Mouse (Mus musculus) heart, embryonic 11.5 days (tissue): Measurements from ENCODE around the gene Rpap3. TPM values are rescaled to one million over a fixed set of nuclear protein-coding genes. Genes with fewer than 3 reads are reported as not detected.
A peak's percentile ranks its signal among the peaks of the same experiment; 100 is the strongest.

ENCODE experiments used
- ATAC-seq: fragments of 200-750 bp; cut with Nextera tagmentation; replicated peaks from 2 replicates; pipeline ENCODE4 v1.8.0; 2017; ENCODE audit warnings: moderate library complexity; ENCODE audit not compliant: insufficient number of reproducible peaks, low FRiP score, low TSS enrichment
- H3K27ac ChIP-seq: fragments of 300-500 bp; sonication (generic); 2 replicates; pipeline ENCODE4 v1.5.1; 2014; ENCODE audit warnings: mild to moderate bottlenecking, low read depth, low read length
- H3K27me3 ChIP-seq: fragments of 300-500 bp; sonication (generic); 2 replicates; pipeline ENCODE4 v1.6.1; 2014; ENCODE audit warnings: mild to moderate bottlenecking, low read length, mixed read lengths; ENCODE audit not compliant: control insufficient read depth, insufficient read depth
- H3K36me3 ChIP-seq: fragments of 300-500 bp; sonication (generic); 2 replicates; pipeline ENCODE4 v1.6.1; 2014; ENCODE audit warnings: mild to moderate bottlenecking, low read length, moderate library complexity, mixed read lengths; ENCODE audit not compliant: control insufficient read depth, insufficient read depth
- H3K4me1 ChIP-seq: fragments of 300-500 bp; sonication (generic); 2 replicates; pipeline ENCODE4 v1.6.1; 2014; ENCODE audit warnings: low read length; ENCODE audit not compliant: control insufficient read depth, insufficient read depth
- H3K4me2 ChIP-seq: fragments of 300-500 bp; sonication (generic); 2 replicates; pipeline ENCODE4 v1.6.1; 2014; ENCODE audit warnings: mild to moderate bottlenecking, moderate library complexity
- H3K4me3 ChIP-seq: fragments of 300-500 bp; sonication (generic); 2 replicates; pipeline ENCODE4 v1.5.1; 2014; ENCODE audit warnings: low read depth, low read length
- H3K9ac ChIP-seq: fragments of 300-500 bp; sonication (generic); 2 replicates; pipeline ENCODE4 v1.6.1; 2014; ENCODE audit warnings: mild to moderate bottlenecking, low read depth, low read length, moderate library complexity
- H3K9me3 ChIP-seq: fragments of 300-500 bp; sonication (generic); replicated peaks from 2 replicates; pipeline ENCODE4 v1.6.1; 2016; ENCODE audit warnings: low read length; ENCODE audit not compliant: control insufficient read depth
- WGBS: fragments of 180-500 bp; shearing (Covaris S2); extraction: QIAGEN DNeasy Blood & Tissue Kit; methylation state at CpG from one replicate; pipeline ENCODE4 v1.1.7; 2014; ENCODE audit not compliant: insufficient replicate concordance; 5-methylcytosine and 5-hydroxymethylcytosine counted together
- polyA plus RNA-seq: library from polyadenylated mRNA; unstranded; fragments of >200 nt; fragmentation: Nextera tagmentation; extraction: Ambion mirVana; gene quantifications from 2 replicates; pipeline ENCODE4 v1.2.1, GENCODE M21; 2014

Gene Rpap3
- polyA plus RNA-seq, 1 experiment from 2014 or later: 30.5 TPM

DNA sequence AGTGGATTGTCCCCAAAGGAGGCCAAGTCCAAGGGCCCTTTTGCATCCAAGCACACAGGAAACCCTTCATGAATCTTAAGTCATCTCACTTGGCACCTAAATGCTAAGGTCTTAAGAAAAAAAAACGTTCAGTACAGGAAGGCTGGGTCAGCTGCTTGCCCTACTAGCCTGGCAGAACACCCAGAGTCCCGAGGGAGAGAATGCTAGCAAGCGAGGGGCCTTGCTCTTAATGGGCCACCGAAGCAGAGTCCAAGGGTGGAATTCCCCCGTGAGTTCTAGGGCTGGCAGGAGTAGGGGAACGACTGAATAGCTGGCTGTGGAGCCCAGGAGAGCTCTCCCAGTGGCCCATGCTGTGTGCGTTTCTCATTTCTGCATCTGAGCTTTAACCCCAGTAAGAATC lies 23.2 kb upstream of the Rpap3 start:
- H3K9me3 ChIP-seq: no peaks in the 10 kb centered on the region
- no peak overlapping the region for H3K4me2 ChIP-seq
- H3K36me3 ChIP-seq: no peaks in the 10 kb centered on the region
- H3K4me3 ChIP-seq: no peak overlapping the region
- no peak overlapping the region for H3K27ac ChIP-seq
- WGBS: 62% methylated on average over 7 of the region's 7 CpGs
- no peak overlapping the region for H3K9ac ChIP-seq
- no peak for ATAC-seq
- no peaks in the 10 kb centered on the region for H3K4me1 ChIP-seq
- H3K27me3 ChIP-seq: no peaks in the 10 kb centered on the region

DNA sequence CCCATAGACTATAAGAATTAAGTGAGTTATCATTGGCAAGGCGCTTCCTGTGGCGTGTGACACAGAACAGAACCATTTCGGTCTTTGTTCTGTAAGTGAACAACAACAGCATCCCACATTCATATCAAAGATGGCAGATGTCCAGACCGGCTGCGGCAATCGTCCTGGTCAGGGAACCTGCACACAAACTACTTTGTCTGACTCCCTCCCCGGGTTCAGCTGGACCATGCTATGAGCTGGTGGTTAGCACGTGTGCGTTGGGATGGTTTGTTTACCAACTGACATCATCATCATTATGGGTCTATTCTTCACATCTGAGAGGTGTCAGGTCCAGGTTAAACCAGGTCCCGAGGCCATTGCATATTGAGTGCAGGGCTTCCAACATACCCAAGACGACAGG lies 22.8 kb upstream of the Rpap3 start:
- Histone ChIP-seq H3K4me2 (no peak overlapping the region), H3K9ac (no peak overlapping the region), H3K9me3 (no peaks in the 10 kb centered on the region), H3K4me1 (no peaks in the 10 kb centered on the region), H3K27me3 (no peaks in the 10 kb centered on the region), H3K36me3 (no peaks in the 10 kb centered on the region), H3K27ac (no peak overlapping the region), H3K4me3 (no peak overlapping the region)
- WGBS: 68% methylated on average over 11 of the region's 11 CpGs
- no peak for ATAC-seq

DNA sequence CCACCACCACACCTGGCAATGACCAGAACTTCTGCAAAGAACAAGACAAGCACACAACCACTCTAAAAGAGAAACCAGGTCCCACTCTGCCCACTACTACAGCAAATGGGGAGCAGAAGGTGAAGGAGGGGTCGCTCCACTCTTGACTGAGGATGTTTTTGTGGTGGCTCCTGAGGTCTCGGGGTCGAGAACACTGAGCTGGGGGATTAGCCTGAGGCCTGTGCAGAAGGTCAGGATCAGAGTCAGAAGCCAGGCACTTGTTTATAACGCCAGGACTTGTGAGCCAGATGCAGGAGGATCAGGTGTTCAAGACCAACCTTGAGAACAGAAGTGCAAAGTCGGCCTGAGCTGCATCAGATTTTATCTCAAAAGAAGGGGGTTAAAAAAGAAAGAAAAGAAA lies 21.9 kb upstream of the Rpap3 start:
- 77% methylated on average over 5 of the region's 5 CpGs for WGBS
- H3K4me3 ChIP-seq: no peak overlapping the region
- H3K9me3 ChIP-seq: no peaks in the 10 kb centered on the region
- H3K27me3 ChIP-seq: no peaks in the 10 kb centered on the region
- H3K4me2 ChIP-seq: no peak overlapping the region
- ATAC-seq: no peak
- no peak overlapping the region for H3K27ac ChIP-seq
- H3K36me3 ChIP-seq: no peaks in the 10 kb centered on the region
- H3K4me1 ChIP-seq: no peaks in the 10 kb centered on the region
- H3K9ac ChIP-seq: no peak overlapping the region

DNA sequence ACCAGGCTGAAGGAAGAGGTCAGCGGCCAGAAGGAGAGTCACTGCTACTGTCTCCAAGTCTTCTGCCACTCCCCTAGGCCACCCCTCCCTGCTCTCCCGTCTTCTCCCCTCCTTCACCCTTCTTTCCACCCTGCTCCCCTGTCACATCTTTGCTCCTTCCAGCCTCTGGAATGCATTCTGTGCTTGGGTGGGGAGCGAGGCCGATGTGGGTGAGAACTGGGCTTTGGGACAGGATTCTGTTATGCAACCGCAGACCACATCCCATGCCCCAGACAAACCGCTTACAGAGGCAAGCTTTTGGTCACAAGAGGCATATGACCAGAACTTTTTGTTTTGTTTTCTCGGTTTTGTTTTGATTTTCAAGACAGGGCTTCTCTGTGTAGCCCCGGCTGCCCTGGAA lies 21.4 kb upstream of the Rpap3 start:
- H3K27me3 ChIP-seq: no peaks in the 10 kb centered on the region
- H3K36me3 ChIP-seq: no peaks in the 10 kb centered on the region
- H3K27ac ChIP-seq: no peak overlapping the region
- no peak overlapping the region for H3K4me3 ChIP-seq
- 70% methylated on average over 8 of the region's 8 CpGs for WGBS
- H3K9me3 ChIP-seq: no peaks in the 10 kb centered on the region
- H3K4me1 ChIP-seq: no peaks in the 10 kb centered on the region
- no peak overlapping the region for H3K9ac ChIP-seq
- H3K4me2 ChIP-seq: no peak overlapping the region
- ATAC-seq: no peak

DNA sequence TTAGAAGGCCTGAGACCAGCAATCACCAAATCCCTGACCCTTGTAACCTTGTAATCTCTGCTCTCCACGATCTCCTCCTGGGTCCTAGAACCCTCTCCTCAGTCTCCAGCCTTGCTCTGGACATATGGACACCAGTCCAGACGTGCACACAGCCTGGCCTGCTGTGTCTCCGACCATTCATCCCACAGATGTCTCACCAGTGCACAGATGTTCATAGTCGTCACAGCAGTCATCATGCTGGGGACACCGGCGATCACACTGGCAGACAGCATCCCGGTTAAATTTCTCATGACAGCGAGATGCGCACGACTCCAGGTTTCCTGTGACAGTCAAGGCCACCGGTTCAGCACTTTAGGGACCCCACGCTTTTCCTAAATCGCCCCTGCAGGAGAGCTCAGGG lies 20.7 kb upstream of the Rpap3 start:
- Histone ChIP-seq H3K27me3 (no peaks in the 10 kb centered on the region), H3K9me3 (no peaks in the 10 kb centered on the region), H3K4me3 (no peak overlapping the region), H3K9ac (no peak overlapping the region), H3K36me3 (no peaks in the 10 kb centered on the region), H3K4me1 (no peaks in the 10 kb centered on the region), H3K4me2 (no peak overlapping the region), H3K27ac (no peak overlapping the region)
- no peak for ATAC-seq
- WGBS: 82% methylated on average over 13 of the region's 13 CpGs

DNA sequence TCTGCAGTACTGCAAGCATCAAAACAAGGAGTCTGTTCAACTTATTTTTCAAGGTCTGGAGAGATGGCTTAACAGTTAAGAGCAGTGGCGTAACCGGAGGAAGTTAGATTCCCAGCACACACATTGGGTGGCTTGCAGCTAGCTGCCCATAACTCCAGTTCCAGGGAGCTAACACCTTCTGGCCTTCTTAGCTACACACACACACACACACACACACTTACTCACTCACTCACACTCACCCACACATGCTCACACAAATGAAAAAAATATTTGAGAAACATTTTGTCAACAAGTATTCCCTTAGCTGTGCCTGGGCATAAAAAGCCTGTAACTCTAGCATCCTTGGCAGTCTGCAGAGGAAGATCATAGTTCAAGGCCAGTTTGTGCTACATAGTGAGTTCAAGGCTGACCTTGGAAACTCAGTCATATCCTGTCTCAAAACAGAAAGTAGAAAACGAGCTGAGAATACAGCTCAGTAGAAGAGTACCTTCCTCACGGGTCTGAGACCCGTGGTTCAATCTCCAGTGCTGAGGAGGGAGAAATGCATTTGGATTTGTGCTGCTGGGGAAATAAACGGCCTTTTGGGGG lies 19.7 kb upstream of the Rpap3 start:
- Histone ChIP-seq H3K27ac (no peak overlapping the region), H3K9me3 (no peaks in the 10 kb centered on the region), H3K36me3 (no peaks in the 10 kb centered on the region), H3K4me3 (no peak overlapping the region), H3K27me3 (no peaks in the 10 kb centered on the region), H3K4me1 (peaks cover 3% of the 10 kb centered on the region; the same call in 1 of the 2 replicates), H3K9ac (no peak overlapping the region), H3K4me2 (no peak overlapping the region)
- ATAC-seq: no peak
- 72% methylated on average over 6 of the region's 6 CpGs for WGBS

DNA sequence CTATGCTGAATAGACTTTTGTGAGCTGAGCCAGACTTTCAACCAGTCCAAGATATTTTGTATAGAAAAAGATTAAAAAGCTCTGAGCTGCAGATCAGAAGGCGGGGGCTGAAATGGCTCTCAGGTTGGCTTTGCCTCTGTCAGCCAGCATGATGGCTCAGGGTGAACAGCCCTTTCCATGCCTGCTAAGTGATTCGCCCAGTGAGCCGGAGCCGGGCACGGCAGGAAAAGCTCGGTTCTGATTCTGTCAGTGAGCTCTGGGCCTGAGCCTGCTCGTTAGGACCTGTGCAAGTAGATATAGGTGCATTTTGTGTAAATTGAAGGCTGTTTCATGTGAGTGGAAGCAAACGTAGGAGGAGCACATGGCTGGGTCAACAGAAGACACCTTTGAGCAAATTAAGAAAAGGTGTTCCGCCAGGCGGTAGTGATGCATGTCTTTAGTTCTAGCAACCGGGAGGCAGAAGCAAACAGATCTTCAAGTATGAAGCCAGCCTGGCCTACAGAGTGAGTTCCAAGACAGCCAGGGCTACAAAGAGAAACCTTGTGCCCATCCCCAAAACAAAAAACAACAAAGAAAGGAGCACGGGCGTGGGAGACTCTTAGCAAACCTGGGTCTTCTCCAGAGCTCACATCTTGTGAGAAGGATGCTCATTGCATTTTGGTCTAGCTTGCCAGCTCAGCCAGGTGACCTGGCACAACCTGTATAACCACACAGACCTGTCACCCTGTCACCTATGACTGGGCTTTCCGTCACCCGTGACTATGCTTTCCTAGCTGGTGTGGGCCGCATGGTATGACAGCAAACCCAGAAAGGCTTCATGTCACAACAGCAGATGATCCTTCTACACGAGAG lies 18.9 kb upstream of the Rpap3 start:
- no peak overlapping the region for H3K4me3 ChIP-seq
- no peaks in the 10 kb centered on the region for H3K36me3 ChIP-seq
- peaks cover 8% of the 10 kb centered on the region; the same call in 1 of the 2 replicates for H3K4me1 ChIP-seq
- no peak overlapping the region for H3K4me2 ChIP-seq
- 82% methylated on average over 17 of the region's 17 CpGs for WGBS
- no peak overlapping the region for H3K27ac ChIP-seq
- ATAC-seq: no peak
- H3K9ac ChIP-seq: no peak overlapping the region
- H3K9me3 ChIP-seq: no peaks in the 10 kb centered on the region
- no peaks in the 10 kb centered on the region for H3K27me3 ChIP-seq

DNA sequence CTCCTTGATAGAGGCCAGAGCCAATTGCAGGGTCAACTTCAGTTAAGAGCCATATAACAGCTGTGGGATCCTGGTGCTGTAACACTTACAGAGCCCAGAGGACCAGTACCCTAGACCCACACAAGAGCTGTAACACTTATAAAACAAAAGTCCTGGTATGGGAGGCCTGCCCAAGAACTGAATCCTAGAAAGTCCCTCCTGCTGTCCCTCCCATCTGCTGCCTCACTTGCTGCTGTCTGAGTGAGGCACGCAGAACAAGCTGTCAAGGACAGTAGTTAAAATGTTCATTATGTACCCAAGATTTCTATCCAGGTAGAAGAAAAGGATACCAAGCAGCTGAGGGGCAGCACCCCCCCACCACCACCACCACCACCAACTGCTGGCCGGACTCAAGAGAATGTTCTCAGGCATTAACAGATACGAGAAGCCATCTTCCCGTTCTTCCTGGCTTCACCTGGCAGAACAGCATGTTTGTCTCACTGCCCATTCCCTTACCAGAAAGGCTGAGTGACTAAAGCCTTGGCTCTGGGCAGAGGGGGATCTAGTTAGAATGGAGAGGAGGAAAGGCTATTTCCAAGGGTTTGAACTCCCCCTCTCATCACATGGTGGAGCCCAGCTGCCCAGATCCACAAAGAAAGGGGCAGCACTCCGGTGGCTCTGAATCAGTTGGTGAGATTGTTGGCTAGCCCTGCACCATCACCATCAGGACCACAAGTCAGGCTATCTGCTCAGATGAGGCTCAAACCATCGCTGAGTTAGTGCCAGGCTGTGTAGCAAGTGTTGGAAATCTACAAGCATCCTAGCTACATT lies 18.1 kb upstream of the Rpap3 start:
- Histone ChIP-seq H3K27ac (no peak overlapping the region), H3K4me2 (no peak overlapping the region), H3K27me3 (no peaks in the 10 kb centered on the region), H3K9me3 (no peaks in the 10 kb centered on the region), H3K4me1 (peaks cover 8% of the 10 kb centered on the region; the same call in 1 of the 2 replicates), H3K4me3 (no peak overlapping the region), H3K36me3 (no peaks in the 10 kb centered on the region), H3K9ac (0 out of 2 replicates have a peak overlapping the region, but pooled peaks have one; percentile 34)
- 83% methylated on average over 6 of the region's 6 CpGs for WGBS
- ATAC-seq: no peak
